Mouse (Mus musculus) spleen, embryonic (tissue): Measurements from ENCODE around the gene Dvl3.

Experiments used
- CTCF ChIA-PET: fragments of 350-600 bp; sonication (Branson Sonifier 250); formaldehyde crosslinking; loops from one replicate; lab custom pipeline; 2022; lab: Charles Lee

The Dvl3 gene

GRCm38 (mm10) chr16:20539649-20540048 is 22.9 kb downstream of the Dvl3 start:
- CTCF ChIA-PET: no interaction called here

- CTCF ChIA-PET: interaction anchor here (0.6 kb wide), 1 partner anchor 1899 kb away, joined by 3 read pairs; the partner anchor contains the start of gene Etv5
Measured at GRCm38 (mm10) chr16:20540438-20540837, 23.7 kb downstream of the Dvl3 start.

- CTCF ChIA-PET: no interaction called here
Measured at GRCm38 (mm10) chr16:20545696-20546095, 28.9 kb downstream of the Dvl3 start.

- CTCF ChIA-PET: interaction anchor here (0.6 to 1.6 kb wide), 2 partner anchors 13 to 1864 kb away, joined by 3 to 9 read pairs; partner anchors contain the start of gene Ap2m1
Measured at GRCm38 (mm10) chr16:20547423-20547822, 30.6 kb downstream of the Dvl3 start.

GRCm38 (mm10) chr16:20548096-20548948 is 31.5 kb downstream of the Dvl3 start, which contains the start of gene Abcf3:
Abcf3 (plus strand) TSS chr16:20548577.
- CTCF ChIA-PET: interaction anchor here (0.6 to 1.6 kb wide), 2 partner anchors 14 to 1865 kb away, joined by 3 to 9 read pairs; partner anchors contain the start of gene Ap2m1

GRCm38 (mm10) chr16:20549161-20549560 is 32.4 kb downstream of the Dvl3 start:
- CTCF ChIA-PET: no interaction called here

- CTCF ChIA-PET: no interaction called here
Measured at GRCm38 (mm10) chr16:20551691-20552090, 34.9 kb downstream of the Dvl3 start.

GRCm38 (mm10) chr16:20552594-20552993 is 35.8 kb downstream of the Dvl3 start:
- CTCF ChIA-PET: no interaction called here

GRCm38 (mm10) chr16:20555000-20555399 is 38.2 kb downstream of the Dvl3 start:
- CTCF ChIA-PET: no interaction called here

- CTCF ChIA-PET: no interaction called here
Measured at GRCm38 (mm10) chr16:20557381-20557780, 40.6 kb downstream of the Dvl3 start.

- CTCF ChIA-PET: no interaction called here
Measured at GRCm38 (mm10) chr16:20565075-20565474, 48.3 kb downstream of the Dvl3 start.
